Mouse (Mus musculus) heart, adult 2 months (tissue): ENCODE measurements around the gene Cpsf6.

Experiments
- EP300 ChIP-seq: fragments of 200-500 bp; IDR thresholded peaks from 2 replicates; pipeline ENCODE4 v1.6.1; 2011; ENCODE audit warnings: low read depth, low read length, control low read depth; ENCODE audit not compliant: insufficient read depth
- POLR2A ChIP-seq: fragments of 200-500 bp; IDR thresholded peaks from 2 replicates; pipeline ENCODE4 v1.6.1; 2011; ENCODE audit warnings: mild to moderate bottlenecking, low read depth, low read length, control low read depth; ENCODE audit not compliant: insufficient read depth

DNA sequence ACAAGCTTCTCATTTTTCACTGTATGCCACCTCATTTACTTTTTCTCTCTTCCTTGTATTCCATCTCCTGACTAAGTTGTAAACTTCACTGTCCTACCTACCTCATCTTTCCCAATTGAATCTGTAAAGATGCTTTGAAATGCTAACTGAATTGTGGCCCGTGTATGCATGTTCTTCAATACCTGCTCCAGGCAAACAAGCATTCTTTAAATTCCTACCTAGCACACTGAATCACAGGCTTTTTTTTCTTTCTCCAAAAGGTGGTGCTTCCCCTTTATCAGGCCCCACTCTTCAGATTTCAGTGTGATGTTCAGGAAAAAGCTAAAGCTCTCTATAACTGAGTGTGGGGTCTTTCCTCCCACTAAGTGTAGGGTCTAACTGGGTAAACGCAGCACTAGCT, 37.4 kb downstream of the Cpsf6 start:
- TF ChIP-seq POLR2A (no peak), EP300 (no peak)
